Mouse (Mus musculus) CH12.LX (cell line): Measurements from ENCODE around the gene Sgcg.

Source experiments
- CHD1 ChIP-seq: IDR thresholded peaks from 2 replicates; pipeline ENCODE4 v1.6.1; 2012; ENCODE audit warnings: low read depth, low read length, improper control_type of control experiment, inconsistent platforms
- CTCF ChIP-seq, 2 experiments: IDR thresholded peaks in 1 of 2; conservative IDR thresholded peaks in 1 of 2; 2 replicates each; pipeline ENCODE4 v1.5.1; 2011 to 2012; ENCODE audit warnings: low read depth in 2 of 2, low read length in 2 of 2, improper control_type of control experiment in 1 of 2, inconsistent platforms in 1 of 2, mild to moderate bottlenecking in 1 of 2, moderate library complexity in 1 of 2
- E2F4 ChIP-seq: IDR thresholded peaks from 2 replicates; pipeline ENCODE4 v1.6.1; 2011; ENCODE audit warnings: low read depth, low read length, improper control_type of control experiment; ENCODE audit not compliant: insufficient replicate concordance
- GABPA ChIP-seq: IDR thresholded peaks from 2 replicates; pipeline ENCODE4 v1.6.1; 2012; ENCODE audit warnings: low read depth, low read length, improper control_type of control experiment, inconsistent platforms; ENCODE audit not compliant: insufficient replicate concordance
- JUN ChIP-seq: IDR thresholded peaks from 2 replicates; pipeline ENCODE4 v1.6.1; 2011; ENCODE audit warnings: low read depth, mild to moderate bottlenecking, low read length, improper control_type of control experiment, moderate library complexity; ENCODE audit not compliant: insufficient read depth
- NELFE ChIP-seq: IDR thresholded peaks from 2 replicates; pipeline ENCODE4 v1.6.1; 2011; ENCODE audit warnings: low read depth, low read length, improper control_type of control experiment
- POLR2A ChIP-seq: IDR thresholded peaks from 2 replicates; pipeline ENCODE4 v1.6.1; 2011; ENCODE audit warnings: low read depth, mild to moderate bottlenecking, improper control_type of control experiment, low read length
- POLR2AphosphoS2 ChIP-seq: IDR thresholded peaks from 2 replicates; pipeline ENCODE4 v1.6.1; 2011; ENCODE audit warnings: low read depth, low read length, improper control_type of control experiment
- TCF12 ChIP-seq: IDR thresholded peaks from 2 replicates; pipeline ENCODE4 v1.6.1; 2014; ENCODE audit warnings: low read depth, mild to moderate bottlenecking, inconsistent platforms, low read length, improper control_type of control experiment
- UBTF ChIP-seq: IDR thresholded peaks from 2 replicates; pipeline ENCODE4 v1.6.1; 2012; ENCODE audit warnings: low read depth, mild to moderate bottlenecking, inconsistent platforms, low read length, improper control_type of control experiment, moderate library complexity
- ZNF384 ChIP-seq: IDR thresholded peaks from 2 replicates; pipeline ENCODE4 v1.6.1; 2012; ENCODE audit warnings: low read depth, low read length, improper control_type of control experiment, inconsistent platforms

- TF ChIP-seq E2F4 (no peak), POLR2AphosphoS2 (no peak), ZNF384 (no peak), UBTF (no peak), POLR2A (no peak), TCF12 (no peak), CTCF (conservative IDR thresholded peaks at IDR 0.05 in 1 of 2, IDR thresholded peaks at IDR 0.05 in 1 of 2; ENCODE audit: low read depth in 2 of 2, low read length in 2 of 2) (no peak), NELFE (no peak), JUN (no peak), CHD1 (no peak), GABPA (no peak)
These were observed 44.1 kb upstream of the Sgcg start for GRCm38 (mm10) chr14:61302428-61302827.
